Mouse (Mus musculus) hematopoietic stem cell, adult 5-6 weeks (primary cell): ENCODE measurements around the gene Acer1. TPM values are rescaled to one million over a fixed set of nuclear protein-coding genes. Genes with fewer than 3 reads are reported as not detected.
"Not testable (repeated sequence)": the region's sequence is repeated elsewhere in the genome, so short reads cannot be mapped to it uniquely, and the experiment has no call there.

Experiments used
- ATAC-seq, 2 experiments: fragments of 125-278 bp in 1 of 2; replicated peaks in 1 of 2; 2 replicates each; pipeline ENCODE4 v1.8.0; 2016 to 2017; ENCODE audit warnings: inconsistent platforms in 2 of 2, mild to moderate bottlenecking in 2 of 2, moderate number of reproducible peaks in 2 of 2, low read depth in 1 of 2, moderate TSS enrichment in 1 of 2; ENCODE audit not compliant: low FRiP score in 2 of 2, poor library complexity in 2 of 2, severe bottlenecking in 2 of 2, insufficient read depth in 1 of 2, low TSS enrichment in 1 of 2
- total RNA-seq: library from RNA; stranded (forward); fragments of 172-1452, 232-1000 nt; gene quantifications from 2 replicates; pipeline ENCODE4 v1.2.3, GENCODE M21; 2017

Gene Acer1
- total RNA-seq, 1 experiment from 2014 or later: not detected

- ATAC-seq: no peak
Measured at GRCm38 (mm10) chr17:56919725-56920124, 62.2 kb downstream of the Acer1 start.

GRCm38 (mm10) chr17:56917166-56917565, 64.8 kb downstream of the Acer1 start:
- ATAC-seq: no peak

- ATAC-seq: no peak
Measured at GRCm38 (mm10) chr17:56913444-56913843, 68.5 kb downstream of the Acer1 start.

GRCm38 (mm10) chr17:56913023-56913422, 68.9 kb downstream of the Acer1 start:
- ATAC-seq: no peak

DNA sequence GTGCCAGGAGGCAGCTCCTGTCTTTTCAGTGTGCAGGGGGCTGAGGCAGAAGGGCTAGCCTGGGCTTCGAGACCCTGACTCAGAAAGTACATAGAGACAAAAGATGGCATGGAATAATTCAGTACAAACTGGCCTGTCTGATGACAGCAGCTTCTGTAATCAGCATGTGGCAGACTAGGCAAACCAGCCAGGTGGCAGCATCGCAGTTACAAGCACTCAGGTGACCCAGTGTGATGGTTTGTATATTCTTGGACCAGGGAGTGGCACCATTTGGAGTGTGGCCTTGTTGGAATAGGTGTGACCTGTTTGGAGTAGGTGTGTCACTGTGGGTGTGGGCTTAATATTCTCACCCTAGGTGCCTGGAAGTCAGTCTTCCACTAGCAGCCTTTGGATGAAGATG, 72.2 kb downstream of the Acer1 start:
- ATAC-seq: not testable (repeated sequence)

DNA sequence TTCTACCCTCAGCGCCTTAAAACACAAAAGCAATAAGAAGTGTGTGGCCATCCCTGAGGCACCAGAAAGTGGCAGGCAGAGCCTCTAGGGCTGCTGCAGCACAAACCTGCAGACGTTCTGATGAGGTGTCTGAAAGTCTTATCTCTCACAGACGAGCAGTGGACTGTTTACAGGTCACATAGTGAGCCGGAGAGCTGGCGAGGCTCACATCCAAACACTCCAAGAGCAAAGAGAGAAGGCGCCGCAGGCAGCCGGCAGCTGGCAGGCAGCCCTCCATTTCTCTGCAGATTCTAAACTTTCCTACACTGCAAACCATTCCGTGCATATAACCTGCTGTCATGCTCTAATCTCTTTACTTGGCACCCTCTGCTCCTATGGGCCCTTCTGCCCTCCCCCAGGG, 74.0 kb downstream of the Acer1 start:
- ATAC-seq: no peak

DNA sequence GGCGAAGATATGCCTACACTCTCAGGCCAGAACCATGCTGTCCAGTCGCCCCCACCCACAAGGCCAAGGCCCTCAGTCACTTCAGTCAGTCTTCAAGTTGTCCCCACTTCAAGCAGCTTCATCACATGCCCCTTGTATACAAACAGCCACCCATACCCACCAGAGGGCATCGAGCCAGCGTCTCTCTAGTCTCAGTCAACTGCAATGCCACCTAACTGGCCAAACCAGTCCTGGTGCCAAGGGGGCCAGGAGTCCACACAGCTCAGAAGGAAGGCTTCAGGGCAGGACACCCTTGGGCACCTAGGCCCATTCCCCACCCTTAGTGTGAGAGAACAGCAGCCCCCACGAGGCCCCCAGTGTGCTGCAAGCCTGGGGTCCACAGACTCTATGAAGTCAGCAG, 74.8 kb downstream of the Acer1 start:
- ATAC-seq: no peak

DNA sequence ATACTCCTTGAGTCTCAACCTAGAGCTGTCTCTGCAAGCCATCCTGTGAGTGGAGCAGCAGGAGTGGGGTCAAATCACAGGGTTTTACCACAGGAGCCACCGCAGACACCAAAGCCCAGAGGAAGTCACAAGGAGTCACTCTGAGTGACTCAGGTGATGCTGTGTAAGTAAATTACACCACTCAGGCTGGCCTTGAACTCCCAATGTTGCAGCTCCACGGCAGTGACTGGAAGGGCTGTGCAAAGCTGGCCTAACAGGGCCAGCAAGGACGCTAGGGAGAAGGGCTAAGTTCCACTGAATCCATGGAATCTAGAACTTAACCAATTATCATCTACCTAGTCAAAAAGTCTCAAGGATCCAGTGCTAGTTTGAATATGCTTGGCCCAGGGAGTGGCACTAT, 75.8 kb downstream of the Acer1 start:
- ATAC-seq: no peak

Other genes with a start within 250 kb of the Acer1 start
- gene Nrtn, start 224.6 kb downstream of the Acer1 start, total RNA-seq: not detected in 2 replicates
- 21.0 and 26.2 TPM in 2 replicates for gene Dus3l, start 217.4 kb downstream of the Acer1 start, total RNA-seq
- gene Prr22, start 211.9 kb downstream of the Acer1 start, total RNA-seq: 1.4 TPM in 1 of 2 replicates, not detected in the other
- 5.0 and 5.1 TPM in 2 replicates for gene Rfx2, start 151.1 kb downstream of the Acer1 start, total RNA-seq
- not detected in 2 replicates for gene Acsbg2, start 107.7 kb downstream of the Acer1 start, total RNA-seq
- 0.44 TPM in 1 of 2 replicates, not detected in the other for gene 1700061G19Rik, start 106.6 kb downstream of the Acer1 start, total RNA-seq
- gene Mllt1, start 46.7 kb downstream of the Acer1 start, total RNA-seq: 15.3 and 19.3 TPM in 2 replicates
- gene Clpp, start 8.2 kb upstream of the Acer1 start, total RNA-seq: 43.0 and 66.4 TPM in 2 replicates
- 13.2 and 18.7 TPM in 2 replicates for gene Alkbh7, start 15.2 kb upstream of the Acer1 start, total RNA-seq
- gene Pspn, start 17.9 kb upstream of the Acer1 start, total RNA-seq: not detected in 2 replicates
- 89.5 and 124 TPM in 2 replicates for gene Gtf2f1, start 29.2 kb upstream of the Acer1 start, total RNA-seq
- 0.56 TPM in 1 of 2 replicates, not detected in the other for gene Gm17949, start 29.3 kb upstream of the Acer1 start, total RNA-seq
- gene Khsrp, start 49.4 kb upstream of the Acer1 start, total RNA-seq: 67.1 and 94.5 TPM in 2 replicates
- gene Slc25a41, start 59.5 kb upstream of the Acer1 start, total RNA-seq: not detected in 2 replicates
- gene Crb3, start 77.0 kb upstream of the Acer1 start, total RNA-seq: 0.56 TPM in 1 of 2 replicates, not detected in the other
- 5.1 and 9.7 TPM in 2 replicates for gene Slc25a23, start 77.7 kb upstream of the Acer1 start, total RNA-seq
- gene Dennd1c, start 96.4 kb upstream of the Acer1 start, total RNA-seq: 21.1 and 24.2 TPM in 2 replicates
- gene Tubb4a, start 105.7 kb upstream of the Acer1 start, total RNA-seq: 0.30 TPM in 1 of 2 replicates, not detected in the other
- gene Tnfsf9, start 123.2 kb upstream of the Acer1 start, total RNA-seq: 2.5 and 2.8 TPM in 2 replicates
- 0.75 TPM in 1 of 2 replicates, not detected in the other for gene Cd70, start 167.7 kb upstream of the Acer1 start, total RNA-seq
- gene Tnfsf14, start 212.1 kb upstream of the Acer1 start, total RNA-seq: 12.3 and 13.3 TPM in 2 replicates
- gene C3, start 246.0 kb upstream of the Acer1 start, total RNA-seq: 28.0 and 125 TPM in 2 replicates